Mouse (Mus musculus): ENCODE measurements around the gene Birc5. TPM values are rescaled to one million over a fixed set of nuclear protein-coding genes. Genes with fewer than 3 reads are reported as not detected.

The Birc5 gene
- polyA plus RNA-seq, 1 experiment from 2014 or later: 347 TPM

GRCm38 (mm10) chr11:117872861-117873608 is 24.0 kb downstream of the Birc5 start, which contains the start of gene Tha1:
Tha1 (minus strand) TSS chr11:117873481.
- peak within 1 kb of the TSS; percentile 36; the same call in 1 of the 2 replicates for H3K9ac ChIP-seq
- H3K4me2 ChIP-seq: peak within 1 kb of the TSS; percentile 75
- H3K9me3 ChIP-seq (replicated peaks): no peaks in the 10 kb centered on the region
- ATAC-seq (ENCODE audit: insufficient read depth): peak; percentile 20; the same call in 1 of the 2 replicates
- peaks cover 22% of the 10 kb centered on the region for H3K4me1 ChIP-seq (replicated peaks)
- peaks cover 58% of the 10 kb centered on the region for H3K27me3 ChIP-seq
- H3K4me3 ChIP-seq (replicated peaks): peak within 1 kb of the TSS; percentile 59
- H3K36me3 ChIP-seq (replicated peaks): no peaks in the 10 kb centered on the region
- WGBS (ENCODE audit: insufficient replicate concordance): 3% methylated on average over 51 of the region's 51 CpGs
- H3K27ac ChIP-seq (replicated peaks): no peak within 1 kb of the TSS

- Histone ChIP-seq H3K4me1 (replicated peaks) (peaks cover 36% of the 10 kb centered on the region), H3K4me2 (no peak overlapping the region), H3K27ac (replicated peaks) (no peak overlapping the region), H3K36me3 (replicated peaks) (no peaks in the 10 kb centered on the region), H3K27me3 (peaks cover 64% of the 10 kb centered on the region), H3K9ac (no peak overlapping the region), H3K4me3 (replicated peaks) (no peak overlapping the region), H3K9me3 (replicated peaks) (no peaks in the 10 kb centered on the region)
- WGBS (ENCODE audit: insufficient replicate concordance): 35% methylated on average over 4 of the region's 4 CpGs
- ATAC-seq (ENCODE audit: insufficient read depth): no peak
Observed at GRCm38 (mm10) chr11:117874419-117874818, 25.4 kb downstream of the Birc5 start.

GRCm38 (mm10) chr11:117875681-117876080 is 26.6 kb downstream of the Birc5 start:
- H3K4me1 ChIP-seq (replicated peaks): peaks cover 37% of the 10 kb centered on the region
- H3K27me3 ChIP-seq: peaks cover 61% of the 10 kb centered on the region
- ATAC-seq (ENCODE audit: insufficient read depth): no peak
- WGBS (ENCODE audit: insufficient replicate concordance): 45% methylated on average over 6 of the region's 6 CpGs
- H3K4me3 ChIP-seq (replicated peaks): no peak overlapping the region
- H3K4me2 ChIP-seq: no peak overlapping the region
- H3K9ac ChIP-seq: no peak overlapping the region
- H3K9me3 ChIP-seq (replicated peaks): no peaks in the 10 kb centered on the region
- H3K36me3 ChIP-seq (replicated peaks): no peaks in the 10 kb centered on the region
- no peak overlapping the region for H3K27ac ChIP-seq (replicated peaks)

- Histone ChIP-seq H3K9ac (no peak overlapping the region), H3K4me1 (replicated peaks) (peaks cover 46% of the 10 kb centered on the region), H3K9me3 (replicated peaks) (no peaks in the 10 kb centered on the region), H3K27me3 (peaks cover 36% of the 10 kb centered on the region), H3K27ac (replicated peaks) (peak overlapping the region; percentile 75), H3K4me3 (replicated peaks) (no peak overlapping the region), H3K36me3 (replicated peaks) (no peaks in the 10 kb centered on the region), H3K4me2 (peak overlapping the region; percentile 35)
- 7% methylated on average over 13 of the region's 13 CpGs for WGBS (ENCODE audit: insufficient replicate concordance)
- ATAC-seq (ENCODE audit: insufficient read depth): peak; percentile 57
Observed at GRCm38 (mm10) chr11:117877917-117878745, 29.1 kb downstream of the Birc5 start.

GRCm38 (mm10) chr11:117878892-117879291 is 29.8 kb downstream of the Birc5 start:
- no peak overlapping the region for H3K9ac ChIP-seq
- peaks cover 29% of the 10 kb centered on the region for H3K27me3 ChIP-seq
- peak overlapping the region; percentile 35 for H3K4me2 ChIP-seq
- ATAC-seq (ENCODE audit: insufficient read depth): no peak
- peak overlapping the region; percentile 75 for H3K27ac ChIP-seq (replicated peaks)
- no peak overlapping the region for H3K4me3 ChIP-seq (replicated peaks)
- H3K9me3 ChIP-seq (replicated peaks): no peaks in the 10 kb centered on the region
- 10% methylated on average over 8 of the region's 8 CpGs for WGBS (ENCODE audit: insufficient replicate concordance)
- H3K4me1 ChIP-seq (replicated peaks): peaks cover 42% of the 10 kb centered on the region
- H3K36me3 ChIP-seq (replicated peaks): no peaks in the 10 kb centered on the region

- 68% methylated on average over 6 of the region's 6 CpGs for WGBS (ENCODE audit: insufficient replicate concordance)
- Histone ChIP-seq H3K4me3 (replicated peaks) (no peak overlapping the region), H3K9me3 (replicated peaks) (no peaks in the 10 kb centered on the region), H3K4me1 (replicated peaks) (peaks cover 42% of the 10 kb centered on the region), H3K27ac (replicated peaks) (no peak overlapping the region), H3K36me3 (replicated peaks) (no peaks in the 10 kb centered on the region), H3K27me3 (peaks cover 21% of the 10 kb centered on the region), H3K9ac (no peak overlapping the region), H3K4me2 (no peak overlapping the region)
- ATAC-seq (ENCODE audit: insufficient read depth): no peak
Observed at GRCm38 (mm10) chr11:117879676-117880075, 30.6 kb downstream of the Birc5 start.

- Histone ChIP-seq H3K27me3 (peaks cover 20% of the 10 kb centered on the region; the same call in 1 of the 2 replicates), H3K9ac (no peak overlapping the region), H3K36me3 (replicated peaks) (no peaks in the 10 kb centered on the region), H3K4me2 (no peak overlapping the region), H3K4me1 (replicated peaks) (peaks cover 41% of the 10 kb centered on the region), H3K9me3 (replicated peaks) (no peaks in the 10 kb centered on the region), H3K4me3 (replicated peaks) (no peak overlapping the region), H3K27ac (replicated peaks) (no peak overlapping the region)
- 72% methylated on average over 9 of the region's 9 CpGs for WGBS (ENCODE audit: insufficient replicate concordance)
- ATAC-seq (ENCODE audit: insufficient read depth): no peak
Observed at GRCm38 (mm10) chr11:117880336-117880976, 31.4 kb downstream of the Birc5 start.

GRCm38 (mm10) chr11:117880977-117881358 is 31.9 kb downstream of the Birc5 start:
- H3K27me3 ChIP-seq: peaks cover 19% of the 10 kb centered on the region; the same call in 1 of the 2 replicates
- H3K36me3 ChIP-seq (replicated peaks): no peaks in the 10 kb centered on the region
- 44% methylated on average over 6 of the region's 6 CpGs for WGBS (ENCODE audit: insufficient replicate concordance)
- H3K4me1 ChIP-seq (replicated peaks): peaks cover 42% of the 10 kb centered on the region
- H3K27ac ChIP-seq (replicated peaks): no peak overlapping the region
- no peak overlapping the region for H3K9ac ChIP-seq
- ATAC-seq (ENCODE audit: insufficient read depth): no peak
- no peaks in the 10 kb centered on the region for H3K9me3 ChIP-seq (replicated peaks)
- no peak overlapping the region for H3K4me3 ChIP-seq (replicated peaks)
- no peak overlapping the region for H3K4me2 ChIP-seq

- no peak for ATAC-seq (ENCODE audit: insufficient read depth)
- WGBS (ENCODE audit: insufficient replicate concordance): 7% methylated on average over 8 of the region's 8 CpGs
- Histone ChIP-seq H3K4me2 (no peak overlapping the region), H3K4me3 (replicated peaks) (no peak overlapping the region), H3K9me3 (replicated peaks) (no peaks in the 10 kb centered on the region), H3K27me3 (peaks cover 19% of the 10 kb centered on the region; the same call in 1 of the 2 replicates), H3K9ac (no peak overlapping the region), H3K27ac (replicated peaks) (peak overlapping the region; percentile 55), H3K4me1 (replicated peaks) (peaks cover 50% of the 10 kb centered on the region), H3K36me3 (replicated peaks) (no peaks in the 10 kb centered on the region)
Observed at GRCm38 (mm10) chr11:117881787-117882186, 32.7 kb downstream of the Birc5 start.

GRCm38 (mm10) chr11:117882208-117882607 is 33.2 kb downstream of the Birc5 start:
- 67% methylated on average over 1 of the region's 1 CpGs for WGBS (ENCODE audit: insufficient replicate concordance)
- ATAC-seq (ENCODE audit: insufficient read depth): no peak
- peak overlapping the region; percentile 55; the same call in 1 of the 2 replicates for H3K27ac ChIP-seq (replicated peaks)
- H3K9ac ChIP-seq: no peak overlapping the region
- no peaks in the 10 kb centered on the region for H3K9me3 ChIP-seq (replicated peaks)
- no peak overlapping the region for H3K4me3 ChIP-seq (replicated peaks)
- no peak overlapping the region for H3K4me2 ChIP-seq
- peaks cover 52% of the 10 kb centered on the region for H3K4me1 ChIP-seq (replicated peaks)
- H3K27me3 ChIP-seq: peaks cover 19% of the 10 kb centered on the region; the same call in 1 of the 2 replicates
- no peaks in the 10 kb centered on the region for H3K36me3 ChIP-seq (replicated peaks)

- H3K36me3 ChIP-seq (replicated peaks): no peaks in the 10 kb centered on the region
- no peaks in the 10 kb centered on the region for H3K9me3 ChIP-seq (replicated peaks)
- ATAC-seq (ENCODE audit: insufficient read depth): no peak
- H3K4me1 ChIP-seq (replicated peaks): peaks cover 49% of the 10 kb centered on the region
- H3K4me3 ChIP-seq (replicated peaks): no peak overlapping the region
- peaks cover 35% of the 10 kb centered on the region for H3K27me3 ChIP-seq
- 0 out of 2 replicates have a peak overlapping the region, but pooled peaks have one; percentile 24 for H3K27ac ChIP-seq (replicated peaks)
- 21% methylated on average over 5 of the region's 5 CpGs for WGBS (ENCODE audit: insufficient replicate concordance)
- H3K9ac ChIP-seq: no peak overlapping the region
- H3K4me2 ChIP-seq: no peak overlapping the region
Observed at GRCm38 (mm10) chr11:117886000-117886399, 36.9 kb downstream of the Birc5 start.

All from liver, embryonic 15.5 days (tissue).